Mouse (Mus musculus) forebrain, embryonic 16.5 days (tissue): ENCODE results near the gene Tmem252. TPM values are rescaled to one million over a fixed set of nuclear protein-coding genes. Genes with fewer than 3 reads are reported as not detected.

ENCODE experiments used
- ATAC-seq: fragments of 200-750 bp; cut with Nextera tagmentation; 2 replicates; pipeline ENCODE4 v1.8.0; 2017; ENCODE audit warnings: mild to moderate bottlenecking, moderate library complexity
- H3K27ac ChIP-seq: fragments of 300-500 bp; sonication (generic); 2 replicates; pipeline ENCODE4 v1.5.1; 2014; ENCODE audit warnings: low read length, control low read depth
- H3K27me3 ChIP-seq: fragments of 300-500 bp; sonication (generic); replicated peaks from 2 replicates; pipeline ENCODE4 v1.6.1; 2014; ENCODE audit warnings: low read length; ENCODE audit not compliant: control insufficient read depth, insufficient read depth
- H3K36me3 ChIP-seq: fragments of 300-500 bp; sonication (generic); 2 replicates; pipeline ENCODE4 v1.6.1; 2014; ENCODE audit not compliant: control insufficient read depth, insufficient read depth
- H3K4me1 ChIP-seq: fragments of 300-500 bp; sonication (generic); replicated peaks from 2 replicates; pipeline ENCODE4 v1.6.1; 2014; ENCODE audit warnings: low read length; ENCODE audit not compliant: control insufficient read depth, insufficient read depth
- H3K4me2 ChIP-seq: fragments of 300-500 bp; sonication (generic); 2 replicates; pipeline ENCODE4 v1.6.1; 2014; ENCODE audit warnings: mild to moderate bottlenecking, low read length, control low read depth
- H3K4me3 ChIP-seq: fragments of 300-500 bp; sonication (generic); replicated peaks from 2 replicates; pipeline ENCODE4 v1.5.1; 2014; ENCODE audit warnings: mild to moderate bottlenecking, low read length, control low read depth
- H3K9ac ChIP-seq: fragments of 300-500 bp; sonication (generic); replicated peaks from 2 replicates; pipeline ENCODE4 v1.6.1; 2014; ENCODE audit warnings: low read depth, low read length, control low read depth
- H3K9me3 ChIP-seq: fragments of 300-500 bp; sonication (generic); 2 replicates; pipeline ENCODE4 v1.6.1; 2016; ENCODE audit warnings: low read length; ENCODE audit not compliant: control insufficient read depth
- WGBS: fragments of 180-500 bp; shearing (Covaris S2); extraction: QIAGEN DNeasy Blood & Tissue Kit; methylation state at CpG from one replicate; pipeline ENCODE4 v1.1.7; 2014; 5-methylcytosine and 5-hydroxymethylcytosine counted together
- polyA plus RNA-seq: library from polyadenylated mRNA; unstranded; fragments of >200 nt; fragmentation: Nextera tagmentation; extraction: Ambion mirVana; gene quantifications from 2 replicates; pipeline ENCODE4 v1.2.1, GENCODE M21; 2015

The Tmem252 gene
- polyA plus RNA-seq, 1 experiment from 2014 or later = 1.3 TPM

GRCm38 (mm10) chr19:24707071-24707906 lies 33.5 kb downstream of the Tmem252 start:
- no peaks in the 10 kb centered on the region for H3K27me3 ChIP-seq
- H3K4me2 ChIP-seq = no peak overlapping the region
- 78% methylated on average over 7 of the region's 7 CpGs for WGBS
- no peaks in the 10 kb centered on the region for H3K4me1 ChIP-seq
- no peak for ATAC-seq
- H3K9ac ChIP-seq = no peak overlapping the region
- no peak overlapping the region for H3K27ac ChIP-seq
- no peaks in the 10 kb centered on the region for H3K9me3 ChIP-seq
- no peaks in the 10 kb centered on the region for H3K36me3 ChIP-seq
- no peak overlapping the region for H3K4me3 ChIP-seq

GRCm38 (mm10) chr19:24708032-24708431 lies 34.2 kb downstream of the Tmem252 start:
- no peak overlapping the region for H3K9ac ChIP-seq
- H3K27me3 ChIP-seq = no peaks in the 10 kb centered on the region
- H3K4me2 ChIP-seq = no peak overlapping the region
- no peak overlapping the region for H3K4me3 ChIP-seq
- no peaks in the 10 kb centered on the region for H3K36me3 ChIP-seq
- 87% methylated on average over 7 of the region's 7 CpGs for WGBS
- ATAC-seq = no peak
- H3K27ac ChIP-seq = no peak overlapping the region
- H3K9me3 ChIP-seq = no peaks in the 10 kb centered on the region
- no peaks in the 10 kb centered on the region for H3K4me1 ChIP-seq

DNA sequence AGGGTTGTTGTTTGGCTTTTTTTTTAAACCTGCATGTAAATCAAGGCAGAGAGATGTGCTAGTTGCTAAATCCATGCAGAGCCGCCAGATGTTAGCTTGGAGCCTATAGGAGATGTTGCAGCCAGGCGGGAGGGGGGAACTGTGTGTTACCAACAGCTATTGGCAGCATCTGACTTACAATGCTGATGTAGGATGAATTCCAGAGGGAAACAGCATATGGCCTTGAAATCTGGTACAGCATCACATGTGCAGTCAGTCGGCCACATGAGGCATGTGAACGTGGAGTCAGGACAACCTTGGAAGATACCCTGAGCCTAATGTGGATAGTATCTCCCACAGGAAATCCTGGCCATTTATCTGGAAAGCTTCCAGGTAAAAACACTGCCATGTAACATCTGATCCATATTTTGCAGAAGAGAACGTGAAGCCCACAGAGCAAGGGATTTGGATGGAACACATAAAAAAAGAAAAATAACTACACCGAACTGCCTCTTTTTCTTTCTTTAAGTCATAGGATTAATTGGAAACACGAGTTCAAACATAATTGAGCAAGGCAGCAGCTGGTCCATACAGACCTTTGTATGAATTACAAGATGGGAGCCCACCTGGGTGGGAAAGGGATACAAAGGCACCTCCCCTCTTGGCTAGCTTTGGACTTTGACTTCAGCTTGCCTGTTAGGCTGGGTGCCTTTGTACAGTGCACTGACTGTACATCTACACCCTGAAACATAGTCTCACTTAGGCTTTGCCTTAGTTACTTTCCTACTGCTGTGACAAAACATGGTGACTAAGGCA lies 42.7 kb downstream of the Tmem252 start:
- no peak overlapping the region for H3K4me3 ChIP-seq
- H3K9me3 ChIP-seq = no peaks in the 10 kb centered on the region
- peak; percentile 62; the same call in 1 of the 2 replicates for ATAC-seq
- no peak overlapping the region for H3K27ac ChIP-seq
- no peak overlapping the region for H3K4me2 ChIP-seq
- WGBS = 72% methylated on average over 7 of the region's 7 CpGs
- H3K27me3 ChIP-seq = no peaks in the 10 kb centered on the region
- H3K9ac ChIP-seq = no peak overlapping the region
- no peaks in the 10 kb centered on the region for H3K36me3 ChIP-seq
- no peaks in the 10 kb centered on the region for H3K4me1 ChIP-seq

DNA sequence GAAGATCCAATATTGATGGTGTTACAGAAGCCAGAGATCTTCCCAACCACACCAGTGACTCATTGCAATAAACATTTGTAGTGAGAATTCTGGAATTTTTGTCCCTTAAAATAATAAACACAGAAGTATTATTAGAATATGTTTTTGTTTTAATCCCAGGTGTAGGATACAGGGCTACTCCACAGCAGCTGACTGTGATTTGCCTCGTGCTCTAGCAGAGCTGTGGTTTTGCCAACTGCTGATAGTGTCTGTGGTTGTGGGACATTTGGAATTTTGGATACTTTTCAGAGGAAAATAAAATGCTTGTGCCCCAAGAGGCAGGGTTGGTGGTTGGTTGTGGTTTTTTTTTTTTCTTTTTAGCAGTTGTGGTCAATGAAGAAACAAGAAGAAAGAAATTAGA lies 44.2 kb downstream of the Tmem252 start:
- ATAC-seq = no peak
- Histone ChIP-seq H3K27ac (no peak overlapping the region), H3K4me1 (no peaks in the 10 kb centered on the region), H3K9me3 (no peaks in the 10 kb centered on the region), H3K4me2 (no peak overlapping the region), H3K4me3 (no peak overlapping the region), H3K9ac (no peak overlapping the region), H3K36me3 (no peaks in the 10 kb centered on the region), H3K27me3 (no peaks in the 10 kb centered on the region)
- WGBS = 87% methylated on average over 1 of the region's 1 CpGs

GRCm38 (mm10) chr19:24719504-24719903 lies 45.7 kb downstream of the Tmem252 start:
- no peak for ATAC-seq
- no peak overlapping the region for H3K4me2 ChIP-seq
- no peak overlapping the region for H3K4me3 ChIP-seq
- no peak overlapping the region for H3K27ac ChIP-seq
- no peaks in the 10 kb centered on the region for H3K27me3 ChIP-seq
- H3K9ac ChIP-seq = no peak overlapping the region
- no peaks in the 10 kb centered on the region for H3K36me3 ChIP-seq
- 58% methylated on average over 4 of the region's 4 CpGs for WGBS
- H3K9me3 ChIP-seq = no peaks in the 10 kb centered on the region
- no peaks in the 10 kb centered on the region for H3K4me1 ChIP-seq

DNA sequence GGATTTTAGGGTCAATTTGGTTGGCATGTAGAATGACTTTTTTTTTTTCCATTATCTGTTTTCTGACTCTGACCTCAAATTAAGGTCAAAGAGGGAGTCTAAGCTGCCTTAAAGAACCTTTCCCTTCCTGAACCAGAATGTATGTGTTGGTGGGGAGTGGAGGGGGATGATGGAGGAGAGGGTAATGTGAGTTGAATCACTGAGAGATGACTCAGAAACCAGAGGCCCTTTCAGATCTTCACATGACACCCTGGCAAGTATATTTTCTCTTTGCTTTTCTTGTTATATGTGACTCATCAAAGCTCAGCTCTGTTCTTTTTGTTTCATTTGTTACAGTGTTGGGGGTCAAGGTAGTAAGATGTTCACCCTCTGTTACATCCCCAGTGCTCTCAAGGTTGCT lies 46.6 kb downstream of the Tmem252 start:
- Histone ChIP-seq H3K9me3 (no peaks in the 10 kb centered on the region), H3K4me3 (no peak overlapping the region), H3K27ac (no peak overlapping the region), H3K9ac (no peak overlapping the region), H3K4me1 (no peaks in the 10 kb centered on the region), H3K36me3 (no peaks in the 10 kb centered on the region), H3K4me2 (no peak overlapping the region), H3K27me3 (no peaks in the 10 kb centered on the region)
- no peak for ATAC-seq

DNA sequence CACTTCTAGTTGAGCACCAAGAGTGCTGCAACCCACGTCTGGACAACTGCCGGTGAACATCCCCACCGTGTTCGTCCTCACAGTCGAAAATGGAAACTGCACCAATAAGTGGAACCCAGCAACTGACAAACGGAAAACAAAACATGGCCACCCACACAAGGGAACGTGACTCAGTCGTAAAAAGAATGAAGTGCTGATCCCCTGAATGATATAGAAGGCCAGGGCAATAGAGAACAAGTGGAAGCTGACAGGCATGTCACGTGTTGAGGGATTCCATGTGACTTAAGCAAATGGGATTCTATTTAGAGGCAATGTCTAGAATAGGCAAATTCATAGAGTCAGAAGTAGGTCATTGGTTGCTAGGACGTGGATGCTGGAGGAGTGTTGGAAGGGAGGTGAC lies 50.6 kb downstream of the Tmem252 start:
- H3K9me3 ChIP-seq = no peaks in the 10 kb centered on the region
- no peak overlapping the region for H3K27ac ChIP-seq
- no peaks in the 10 kb centered on the region for H3K27me3 ChIP-seq
- no peak overlapping the region for H3K4me3 ChIP-seq
- no peak overlapping the region for H3K4me2 ChIP-seq
- no peaks in the 10 kb centered on the region for H3K36me3 ChIP-seq
- no peak overlapping the region for H3K9ac ChIP-seq
- H3K4me1 ChIP-seq = no peaks in the 10 kb centered on the region
- ATAC-seq = no peak
- WGBS = 86% methylated on average over 10 of the region's 10 CpGs

DNA sequence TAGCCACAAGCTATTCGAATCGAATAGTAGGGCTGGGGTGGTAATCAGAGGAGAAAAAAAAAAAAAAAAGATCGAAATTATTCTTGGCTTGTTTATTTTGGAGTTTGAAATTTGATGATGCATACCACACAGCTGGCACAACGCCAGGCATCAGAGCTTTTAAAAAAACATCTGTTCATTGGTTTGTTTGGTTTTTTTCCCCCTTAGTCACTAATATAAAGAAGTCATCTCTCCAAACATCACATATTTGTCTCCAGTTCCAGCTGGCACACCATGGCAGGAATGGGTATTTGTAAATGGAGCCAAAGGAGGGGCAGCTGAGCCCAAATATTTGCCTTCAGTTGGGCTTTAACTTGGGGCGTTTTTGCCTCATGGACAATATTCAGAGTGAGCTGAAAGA lies 56.9 kb downstream of the Tmem252 start:
- Histone ChIP-seq H3K9ac (no peak overlapping the region), H3K9me3 (no peaks in the 10 kb centered on the region), H3K27me3 (no peaks in the 10 kb centered on the region), H3K4me1 (peaks cover 6% of the 10 kb centered on the region), H3K4me3 (no peak overlapping the region), H3K27ac (no peak overlapping the region), H3K36me3 (no peaks in the 10 kb centered on the region), H3K4me2 (no peak overlapping the region)
- WGBS = 53% methylated on average over 5 of the region's 5 CpGs
- peak; percentile 43; the same call in 1 of the 2 replicates for ATAC-seq
